Mouse (Mus musculus) cortical plate, adult 2 months (tissue): ENCODE measurements around the gene Mpp1. TPM values are rescaled to one million over a fixed set of nuclear protein-coding genes. Genes with fewer than 3 reads are reported as not detected.

Source experiments
- H3K27ac ChIP-seq: fragments of 200-500 bp; 2 replicates; pipeline ENCODE4 v1.5.1; 2012; ENCODE audit warnings: low read length, control low read depth, inconsistent platforms; ENCODE audit not compliant: insufficient read depth
- H3K4me1 ChIP-seq: fragments of 200-500 bp; 2 replicates; pipeline ENCODE4 v1.6.1; 2011; ENCODE audit warnings: low read length; ENCODE audit not compliant: control insufficient read depth, insufficient read depth
- H3K4me3 ChIP-seq: fragments of 200-500 bp; 2 replicates; pipeline ENCODE4 v1.5.1; 2011; ENCODE audit warnings: mild to moderate bottlenecking, low read length, control low read depth; ENCODE audit not compliant: insufficient read depth
- CTCF ChIP-seq: fragments of 200-500 bp; IDR thresholded peaks from 2 replicates; pipeline ENCODE4 v1.5.1; 2011; ENCODE audit warnings: mild to moderate bottlenecking, control low read depth, low read length; ENCODE audit not compliant: insufficient read depth; ENCODE audit errors: extremely low read depth
- POLR2A ChIP-seq: fragments of 200-500 bp; IDR thresholded peaks from 2 replicates; pipeline ENCODE4 v1.6.1; 2011; ENCODE audit warnings: mild to moderate bottlenecking, low read length, control low read depth; ENCODE audit not compliant: insufficient read depth; ENCODE audit errors: extremely low read depth
- polyA plus RNA-seq: library from polyadenylated mRNA; depleted of rRNA; stranded (reverse); fragments of >200 nt; gene quantifications from 2 replicates; pipeline ENCODE4 v1.2.3, GENCODE M21; 2012; rRNA removed

Mpp1 gene
- polyA plus RNA-seq, 1 experiment = 36.1 TPM

DNA sequence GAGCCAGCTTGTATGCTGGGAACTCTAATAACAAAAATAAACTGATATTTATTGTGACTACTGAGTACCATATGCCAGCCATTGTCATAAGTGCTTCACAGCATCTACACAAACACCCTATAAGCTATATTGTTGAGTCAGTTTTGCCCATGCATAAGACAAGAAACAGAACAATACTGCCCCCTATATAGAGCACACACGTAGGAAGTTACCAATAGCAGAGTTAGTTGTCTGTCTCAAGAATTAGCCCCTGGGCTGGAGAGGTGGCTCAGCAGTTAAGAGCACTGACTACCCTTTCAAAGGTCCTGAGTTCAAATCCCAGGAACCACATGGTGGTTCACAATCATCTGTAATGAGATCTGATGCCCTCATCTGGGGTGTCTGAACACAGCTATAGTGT, 45.2 kb downstream of the Mpp1 start:
- TF ChIP-seq POLR2A = no peak
- no peak for TF ChIP-seq CTCF
- Histone ChIP-seq H3K4me3 (no peak overlapping the region), H3K27ac (no peak overlapping the region), H3K4me1 (no peaks in the 10 kb centered on the region)

DNA sequence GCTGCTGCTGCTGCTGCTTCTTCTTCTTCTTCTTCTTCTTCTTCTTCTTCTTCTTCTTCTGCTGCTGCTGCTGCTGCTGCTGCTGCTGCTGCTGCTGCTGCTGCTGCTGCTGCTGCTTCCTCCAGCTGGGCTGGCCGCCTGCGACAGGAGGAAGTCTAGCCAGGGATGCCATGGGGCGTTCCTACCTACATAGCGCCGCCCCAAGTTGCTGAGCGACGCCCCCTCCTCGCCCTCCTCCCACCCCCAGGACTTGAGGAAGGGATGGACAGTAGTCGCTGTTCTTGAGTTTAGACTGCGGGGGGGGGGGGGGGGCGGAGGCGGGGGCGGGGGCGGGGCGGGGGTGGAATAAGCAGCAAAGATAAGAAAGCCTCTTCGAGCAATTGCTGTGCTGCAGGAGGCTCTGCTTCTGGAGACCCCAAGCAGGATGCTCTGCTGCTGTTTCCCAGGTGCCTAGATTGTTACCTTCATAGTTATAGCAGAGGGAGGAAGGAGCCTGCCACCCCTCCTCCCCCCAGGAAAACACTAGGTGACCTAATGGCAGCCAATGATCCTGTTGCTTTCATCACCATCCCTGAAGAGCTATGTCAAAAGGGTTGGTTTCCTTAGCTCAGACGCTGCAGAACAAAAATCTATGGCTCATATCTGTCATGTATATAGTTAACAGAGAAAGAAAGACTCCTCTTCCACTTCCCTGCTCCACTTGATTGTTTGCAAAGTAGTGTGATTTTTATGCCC, 45.9 kb downstream of the Mpp1 start, which contains the start of gene Gab3:
Gab3 (minus strand) TSS at position 685 of the 735 bp plus-strand sequence.
- Histone ChIP-seq H3K4me3 (peak within 1 kb of the TSS; percentile 85), H3K4me1 (no peaks in the 10 kb centered on the region), H3K27ac (no peak within 1 kb of the TSS)
- TF ChIP-seq CTCF = no peak
- TF ChIP-seq POLR2A = no peak

DNA sequence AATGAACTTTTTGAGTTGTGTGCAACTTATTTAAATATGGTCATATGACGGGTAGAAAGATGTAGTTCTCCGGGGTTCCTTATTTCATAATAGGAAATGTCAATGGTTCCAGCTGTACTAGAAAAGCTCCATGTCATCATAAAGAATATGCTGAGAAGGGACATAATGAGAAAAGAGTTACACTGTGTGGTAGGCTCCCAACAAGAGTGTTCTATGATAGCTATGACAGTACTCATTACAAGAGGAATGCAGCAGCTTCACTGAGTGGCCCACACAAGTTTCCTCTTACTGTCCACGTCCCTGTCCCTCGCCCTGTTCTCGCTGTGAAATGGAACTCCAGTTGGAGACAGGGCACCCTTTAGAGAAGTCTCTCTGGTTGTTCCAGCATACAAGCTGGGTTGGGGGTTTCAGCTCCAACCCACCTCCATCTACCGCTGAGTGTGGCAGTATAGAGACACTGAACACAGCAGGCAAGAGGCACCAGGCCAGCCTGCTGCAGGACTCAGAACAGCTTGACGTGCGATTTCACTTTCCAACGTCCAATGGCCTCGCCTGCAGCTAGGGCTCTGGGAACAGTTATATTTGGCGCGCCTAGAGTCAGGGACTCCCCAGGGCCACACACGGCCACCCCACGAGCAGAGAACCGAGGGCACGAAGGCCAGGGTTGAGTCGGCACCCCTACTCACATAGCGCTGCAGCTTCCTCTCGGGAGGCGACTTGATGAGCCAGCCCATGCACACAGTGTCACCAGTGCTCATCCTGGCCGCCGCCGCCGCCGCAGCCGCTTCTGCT, 46.6 kb downstream of the Mpp1 start:
- H3K4me3 ChIP-seq = peak overlapping the region; percentile 85
- H3K27ac ChIP-seq = no peak overlapping the region
- H3K4me1 ChIP-seq = no peaks in the 10 kb centered on the region
- no peak for TF ChIP-seq POLR2A
- no peak for TF ChIP-seq CTCF

DNA sequence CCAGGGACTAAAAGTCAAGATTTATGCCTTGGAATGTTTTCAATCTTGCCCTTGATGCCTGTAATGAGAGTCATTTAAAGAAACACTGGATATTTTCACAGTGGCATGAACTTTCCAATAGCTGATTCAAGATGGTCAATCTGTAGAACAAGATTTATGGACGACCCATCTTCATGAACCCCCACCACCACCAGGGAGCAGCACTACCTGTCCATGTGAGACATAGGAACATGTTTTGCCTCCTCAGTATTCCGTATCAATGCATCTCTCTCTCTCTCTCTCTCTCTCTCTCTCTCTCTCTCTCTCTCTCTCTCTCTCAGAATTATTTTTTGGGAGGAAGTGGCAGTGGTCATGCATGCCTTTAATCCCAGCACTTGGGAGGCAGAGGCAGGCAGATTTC, 48.5 kb downstream of the Mpp1 start:
- Histone ChIP-seq H3K4me1 (no peaks in the 10 kb centered on the region), H3K4me3 (no peak overlapping the region), H3K27ac (no peak overlapping the region)
- no peak for TF ChIP-seq CTCF
- TF ChIP-seq POLR2A = no peak

Other genes with a start within 250 kb of the Mpp1 start
- 1.1 and 1.4 TPM in 2 replicates for gene Gab3, start 45.6 kb downstream of the Mpp1 start, polyA plus RNA-seq
- 32.5 and 35.4 TPM in 2 replicates for gene Dkc1, start 35.2 kb downstream of the Mpp1 start, polyA plus RNA-seq
- gene Smim9, start 32.8 kb upstream of the Mpp1 start, polyA plus RNA-seq = not detected in 2 replicates